Mouse (Mus musculus) E14TG2a.4 (cell line): ENCODE measurements around the gene Capns1.

ENCODE experiments used
- CTCF ChIP-seq: conservative IDR thresholded peaks from 2 replicates; pipeline ENCODE4 v1.5.1; 2014; ENCODE audit warnings: low read length
- NANOG ChIP-seq: IDR thresholded peaks from 2 replicates; pipeline ENCODE4 v1.6.1; 2014; ENCODE audit warnings: borderline replicate concordance, low read length, mixed read lengths

DNA sequence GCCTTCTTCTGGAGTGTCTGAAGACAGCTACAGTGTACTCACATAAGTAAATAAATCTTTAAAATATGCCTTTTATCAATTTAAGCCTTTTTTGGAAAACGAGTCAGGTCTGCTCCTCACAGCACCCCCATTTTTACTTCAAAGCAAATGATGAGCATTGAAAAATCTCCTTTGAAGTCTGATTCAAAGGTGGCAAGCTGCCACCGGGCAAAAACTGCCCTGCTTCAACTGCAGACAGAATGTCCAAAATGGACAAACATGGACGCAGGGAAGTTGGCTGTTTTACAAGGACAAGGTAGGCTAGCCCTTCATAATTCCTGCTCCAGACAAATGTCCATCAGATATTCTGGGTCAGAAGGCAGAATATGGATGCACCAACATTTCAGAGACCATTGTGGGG, 22.8 kb upstream of the Capns1 start:
- TF ChIP-seq CTCF (no peak), NANOG (no peak)
